Mouse (Mus musculus) MEL (cell line): Measurements from ENCODE around the gene Fgfr2. TPM values are rescaled to one million over a fixed set of nuclear protein-coding genes. Genes with fewer than 3 reads are reported as not detected.

Source experiments
- DNase-seq: peaks from one replicate; pipeline ENCODE4 v3.0.0; 2011; ENCODE audit warnings: low read depth, low spot score
- H3K27ac ChIP-seq: 2 replicates; pipeline ENCODE4 v1.5.1; 2012; ENCODE audit warnings: low read depth, mild to moderate bottlenecking, control low read depth, low read length, moderate library complexity; ENCODE audit not compliant: control insufficient read depth
- H3K27me3 ChIP-seq, 2 experiments: fragments of 150-350 bp in 1 of 2; sonication (generic) in 1 of 2; 2 replicates each; pipeline ENCODE4 v1.6.1; 2012; ENCODE audit warnings: low read length in 2 of 2, mild to moderate bottlenecking in 2 of 2, improper control_type of control experiment in 1 of 2, moderate library complexity in 1 of 2; ENCODE audit not compliant: insufficient read depth in 2 of 2, control insufficient read depth in 1 of 2
- H3K36me3 ChIP-seq, 2 experiments: 2 replicates each; pipeline ENCODE4 v1.6.1; 2012 to 2014; ENCODE audit warnings: low read length in 2 of 2, improper control_type of control experiment in 1 of 2, inconsistent platforms in 1 of 2, mild to moderate bottlenecking in 1 of 2; ENCODE audit not compliant: insufficient read depth in 2 of 2, control insufficient read depth in 1 of 2
- H3K4me1 ChIP-seq, 2 experiments: fragments of 150-350 bp in 1 of 2; sonication (generic) in 1 of 2; 2 replicates each; pipeline ENCODE4 v1.6.1; 2012; ENCODE audit warnings: low read length in 2 of 2, improper control_type of control experiment in 1 of 2, mild to moderate bottlenecking in 1 of 2; ENCODE audit not compliant: insufficient read depth in 2 of 2, control insufficient read depth in 1 of 2
- H3K4me3 ChIP-seq, 2 experiments: fragments of 150-350 bp in 1 of 2; sonication (generic) in 1 of 2; 2 replicates each; pipeline ENCODE4 v1.5.1; 2012; ENCODE audit warnings: low read depth in 2 of 2, low read length in 2 of 2, mild to moderate bottlenecking in 2 of 2, moderate library complexity in 2 of 2, control low read depth in 1 of 2, improper control_type of control experiment in 1 of 2; ENCODE audit not compliant: control insufficient read depth in 1 of 2, insufficient read depth in 1 of 2
- H3K79me2 ChIP-seq: 2 replicates; pipeline ENCODE4 v1.6.1; 2012; ENCODE audit warnings: mild to moderate bottlenecking, low read length, moderate library complexity; ENCODE audit not compliant: control insufficient read depth, poor library complexity, insufficient read depth
- H3K9ac ChIP-seq: 2 replicates; pipeline ENCODE4 v1.6.1; 2012; ENCODE audit warnings: low read depth, mild to moderate bottlenecking, control low read depth, low read length, moderate library complexity; ENCODE audit not compliant: control insufficient read depth, poor library complexity, severe bottlenecking
- H3K9me3 ChIP-seq: fragments of 150-350 bp; sonication (generic); replicated peaks from 2 replicates; pipeline ENCODE4 v1.6.1; 2012; ENCODE audit warnings: mild to moderate bottlenecking, low read length, improper control_type of control experiment, moderate library complexity; ENCODE audit not compliant: insufficient read depth
- CHD1 ChIP-seq: IDR thresholded peaks from 2 replicates; pipeline ENCODE4 v1.6.1; 2012; ENCODE audit warnings: low read depth, mild to moderate bottlenecking, inconsistent platforms, low read length, improper control_type of control experiment
- CHD2 ChIP-seq: IDR thresholded peaks from 2 replicates; pipeline ENCODE4 v1.6.1; 2011; ENCODE audit warnings: low read length, improper control_type of control experiment
- ELF1 ChIP-seq: IDR thresholded peaks from 2 replicates; pipeline ENCODE4 v1.6.1; 2014; ENCODE audit warnings: low read depth, mild to moderate bottlenecking, inconsistent platforms, low read length, improper control_type of control experiment, moderate library complexity
- EP300 ChIP-seq, 2 experiments: IDR thresholded peaks; 2 replicates each; pipeline ENCODE4 v1.6.1; 2011; ENCODE audit warnings: improper control_type of control experiment in 2 of 2, low read length in 2 of 2, low read depth in 1 of 2, mild to moderate bottlenecking in 1 of 2
- ETS1 ChIP-seq: IDR thresholded peaks from 2 replicates; pipeline ENCODE4 v1.6.1; 2012; ENCODE audit warnings: low read depth, mild to moderate bottlenecking, inconsistent platforms, low read length, improper control_type of control experiment, moderate library complexity
- HCFC1 ChIP-seq: IDR thresholded peaks from 2 replicates; pipeline ENCODE4 v1.6.1; 2012; ENCODE audit warnings: low read depth, mild to moderate bottlenecking, inconsistent platforms, low read length, improper control_type of control experiment, moderate library complexity
- JUND ChIP-seq: IDR thresholded peaks from 2 replicates; pipeline ENCODE4 v1.6.1; 2011; ENCODE audit warnings: low read depth, mild to moderate bottlenecking, improper control_type of control experiment, low read length
- KAT2A ChIP-seq: conservative IDR thresholded peaks from 2 replicates; pipeline ENCODE4 v1.6.1; 2012; ENCODE audit warnings: low read depth, low read length, improper control_type of control experiment, inconsistent platforms
- MAFK ChIP-seq: IDR thresholded peaks from 2 replicates; pipeline ENCODE4 v1.6.1; 2011; ENCODE audit warnings: low read depth, mild to moderate bottlenecking, low read length, improper control_type of control experiment, borderline replicate concordance
- MAX ChIP-seq: IDR thresholded peaks from 2 replicates; pipeline ENCODE4 v1.6.1; 2011; ENCODE audit warnings: low read length, improper control_type of control experiment
- MXI1 ChIP-seq: IDR thresholded peaks from 2 replicates; pipeline ENCODE4 v1.6.1; 2011; ENCODE audit warnings: mild to moderate bottlenecking, low read depth, low read length, improper control_type of control experiment
- NELFE ChIP-seq: IDR thresholded peaks from 2 replicates; pipeline ENCODE4 v1.6.1; 2011; ENCODE audit warnings: low read depth, low read length, improper control_type of control experiment
- POLR2A ChIP-seq, 2 experiments: IDR thresholded peaks; 2 replicates each; pipeline ENCODE4 v1.6.1; 2011 to 2012; ENCODE audit warnings: low read length in 2 of 2, mild to moderate bottlenecking in 2 of 2, control low read depth in 1 of 2, improper control_type of control experiment in 1 of 2, low read depth in 1 of 2, moderate library complexity in 1 of 2; ENCODE audit not compliant: control insufficient read depth in 1 of 2, insufficient read depth in 1 of 2, poor library complexity in 1 of 2
- POLR2AphosphoS2 ChIP-seq: IDR thresholded peaks from 2 replicates; pipeline ENCODE4 v1.6.1; 2011; ENCODE audit warnings: low read length, improper control_type of control experiment
- RCOR1 ChIP-seq: IDR thresholded peaks from 2 replicates; pipeline ENCODE4 v1.6.1; 2012; ENCODE audit warnings: low read depth, mild to moderate bottlenecking, inconsistent platforms, low read length, improper control_type of control experiment
- TAL1 ChIP-seq: IDR thresholded peaks from 2 replicates; pipeline ENCODE4 v1.6.1; 2012; ENCODE audit warnings: mild to moderate bottlenecking, inconsistent platforms, low read length, moderate library complexity, mixed read lengths
- TBP ChIP-seq: IDR thresholded peaks from 2 replicates; pipeline ENCODE4 v1.8.0; 2011; ENCODE audit warnings: low read depth, low read length, improper control_type of control experiment
- TCF12 ChIP-seq: IDR thresholded peaks from 2 replicates; pipeline ENCODE4 v1.6.1; 2014; ENCODE audit warnings: low read depth, mild to moderate bottlenecking, inconsistent platforms, low read length, improper control_type of control experiment, moderate library complexity
- UBTF ChIP-seq: IDR thresholded peaks from 2 replicates; pipeline ENCODE4 v1.6.1; 2012; ENCODE audit warnings: low read depth, mild to moderate bottlenecking, inconsistent platforms, low read length, improper control_type of control experiment, moderate library complexity, borderline replicate concordance; ENCODE audit not compliant: insufficient read depth
- USF1 ChIP-seq: IDR thresholded peaks from 2 replicates; pipeline ENCODE4 v1.6.1; 2014; ENCODE audit warnings: low read depth, mild to moderate bottlenecking, inconsistent platforms, low read length, improper control_type of control experiment, moderate library complexity
- USF2 ChIP-seq, 2 experiments: IDR thresholded peaks; 2 replicates each; pipeline ENCODE4 v1.6.1; 2011 to 2012; ENCODE audit warnings: improper control_type of control experiment in 2 of 2, low read length in 2 of 2, borderline replicate concordance in 1 of 2, inconsistent platforms in 1 of 2, low read depth in 1 of 2, mild to moderate bottlenecking in 1 of 2; ENCODE audit not compliant: insufficient read depth in 1 of 2
- ZC3H11A ChIP-seq: IDR thresholded peaks from 2 replicates; pipeline ENCODE4 v1.6.1; 2012; ENCODE audit warnings: low read depth, mild to moderate bottlenecking, inconsistent platforms, low read length, improper control_type of control experiment
- polyA plus RNA-seq, 2 experiments: library from polyadenylated mRNA; stranded (reverse) in 1 of 2; unstranded in 1 of 2; fragments of >175 nt in 1 of 2; fragments of >200 nt in 1 of 2; gene quantifications; 2 replicates each; pipeline versions ENCODE4 v1.2.1 to v1.2.4; 2012; ENCODE audit warnings: low replicate concordance in 2 of 2, low read depth in 1 of 2; ENCODE audit not compliant: insufficient read length in 2 of 2, insufficient read depth in 1 of 2, missing spikeins in 1 of 2
- total RNA-seq: library from RNA; depleted of rRNA; stranded (reverse); fragments of 300-350 nt; gene quantifications from 2 replicates; pipeline ENCODE4 v1.2.3, GENCODE M21; 2012

Gene Fgfr2
- total and polyA plus RNA-seq, 3 experiments, result not detected

DNA sequence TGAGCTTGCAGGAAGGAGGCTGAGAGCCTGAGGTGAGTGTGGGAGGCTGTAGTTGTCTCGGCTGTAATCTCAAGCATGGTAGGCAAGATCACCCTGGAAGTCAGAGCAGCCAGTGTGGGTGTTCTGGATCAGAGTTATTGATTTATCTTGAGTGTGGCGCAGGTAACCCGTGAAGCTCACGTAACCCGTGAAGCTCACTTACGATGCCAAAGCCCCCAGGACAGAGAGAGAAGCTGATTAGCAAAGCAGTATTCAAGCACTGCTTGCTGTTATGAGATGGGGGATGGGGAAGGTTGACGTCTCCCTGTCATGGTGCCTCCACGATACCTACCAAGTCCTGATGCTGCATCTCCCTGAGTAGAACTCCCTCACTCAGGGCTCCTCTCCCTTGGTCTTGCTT lies 503.6 kb downstream of the Fgfr2 start:
- Histone ChIP-seq H3K9ac (no peak overlapping the region), H3K4me3 (no peak overlapping the region), H3K36me3 (no peaks in the 10 kb centered on the region), H3K27ac (no peak overlapping the region), H3K9me3 (no peaks in the 10 kb centered on the region), H3K79me2 (no peaks in the 10 kb centered on the region), H3K27me3 (no peaks in the 10 kb centered on the region), H3K4me1 (no peaks in the 10 kb centered on the region)
- DNase-seq, result no peak
- TF ChIP-seq UBTF (no peak), ETS1 (no peak), CHD1 (no peak), HCFC1 (no peak), USF1 (no peak), ELF1 (no peak), TCF12 (no peak), CHD2 (no peak), USF2 (IDR thresholded peaks at IDR 0.05; ENCODE audit: borderline replicate concordance in 1 of 2, insufficient read depth in 1 of 2, low read depth in 1 of 2, low read length in 2 of 2) (no peak), RCOR1 (no peak)

- DNase-seq, result no peak
- Histone ChIP-seq H3K36me3 (peaks cover 0 to 9% of the 10 kb centered on the region in 2 experiments; a peak in 2 of 4 replicates), H3K79me2 (no peaks in the 10 kb centered on the region), H3K27ac (no peak overlapping the region), H3K4me1 (peaks cover 2 to 8% of the 10 kb centered on the region in 2 experiments), H3K27me3 (no peaks in the 10 kb centered on the region), H3K4me3 (no peak overlapping the region), H3K9me3 (no peaks in the 10 kb centered on the region), H3K9ac (no peak overlapping the region)
- no peak for TF ChIP-seq JUND
- TF ChIP-seq MAX, result no peak
- TF ChIP-seq TCF12, result no peak
- no peak for TF ChIP-seq TBP
- no peak for TF ChIP-seq NELFE
- TF ChIP-seq CHD1, result no peak
- TF ChIP-seq MXI1, result no peak
- TF ChIP-seq TAL1, result no peak
- no peak for TF ChIP-seq MAFK
- TF ChIP-seq EP300 (IDR thresholded peaks at IDR 0.05; ENCODE audit: low read depth in 1 of 2, low read length in 2 of 2), result no peak
- TF ChIP-seq USF1, result no peak
- TF ChIP-seq ZC3H11A, result no peak
- TF ChIP-seq USF2 (IDR thresholded peaks at IDR 0.05; ENCODE audit: borderline replicate concordance in 1 of 2, insufficient read depth in 1 of 2, low read depth in 1 of 2, low read length in 2 of 2), result no peak
- TF ChIP-seq POLR2A (IDR thresholded peaks at IDR 0.05; ENCODE audit: control insufficient read depth in 1 of 2, insufficient read depth in 1 of 2, low read depth in 1 of 2, low read length in 2 of 2, poor library complexity in 1 of 2), result no peak
- TF ChIP-seq KAT2A, result no peak
- no peak for TF ChIP-seq POLR2AphosphoS2
Observed at GRCm38 (mm10) chr7:132617021-132617564, 506.1 kb downstream of the Fgfr2 start.
